Mouse (Mus musculus) CH12.LX (cell line): ENCODE measurements at regions not wholly inside any gene's neighbourhood (a gene's known extent, or its start where the extent isn't known, plus 50 kb on each side); places are given as distances from the start of the nearest gene placed in this dataset.

Source experiments
- DNase-seq: peaks from one replicate; pipeline ENCODE4 v3.0.0-alpha.2; 2013; ENCODE audit errors: extremely low read depth
- H3K27ac ChIP-seq: 2 replicates; pipeline ENCODE4 v1.5.1; 2012; ENCODE audit warnings: low read depth, mild to moderate bottlenecking, control low read depth, moderate library complexity; ENCODE audit not compliant: insufficient read depth
- H3K27me3 ChIP-seq: replicated peaks from 2 replicates; pipeline ENCODE3; 2012; ENCODE audit warnings: inconsistent platforms
- H3K36me3 ChIP-seq, 2 experiments: replicated peaks in 1 of 2; 2 replicates each; pipeline versions ENCODE3 to v1.6.1; 2012; ENCODE audit warnings: inconsistent platforms in 1 of 2, low read length in 1 of 2, mild to moderate bottlenecking in 1 of 2, mixed read lengths in 1 of 2, moderate library complexity in 1 of 2; ENCODE audit not compliant: control insufficient read depth in 1 of 2, insufficient read depth in 1 of 2
- H3K4me1 ChIP-seq, 2 experiments: 2 replicates each; pipeline ENCODE4 v1.6.1; 2012; ENCODE audit warnings: inconsistent platforms in 1 of 2, moderate library complexity in 1 of 2; ENCODE audit not compliant: insufficient read depth in 2 of 2, control insufficient read depth in 1 of 2
- H3K4me2 ChIP-seq: 2 replicates; pipeline ENCODE4 v1.6.1; 2012; ENCODE audit warnings: low read depth, mild to moderate bottlenecking, control low read depth; ENCODE audit not compliant: poor library complexity, insufficient read depth, severe bottlenecking
- H3K4me3 ChIP-seq, 3 experiments: fragments of 150-350 bp in 1 of 3; sonication (generic) in 1 of 3; replicated peaks in 1 of 3; 2 replicates each; pipeline versions ENCODE3 to v1.5.1; 2011 to 2012; ENCODE audit warnings: low read depth in 2 of 3, low read length in 2 of 3, mild to moderate bottlenecking in 2 of 3, moderate library complexity in 2 of 3, control low read depth in 1 of 3, improper control_type of control experiment in 1 of 3, inconsistent platforms in 1 of 3, mixed read lengths in 1 of 3; ENCODE audit not compliant: poor library complexity in 1 of 3
- H3K79me2 ChIP-seq: replicated peaks from 2 replicates; pipeline ENCODE4 v1.6.1; 2012; ENCODE audit warnings: mild to moderate bottlenecking, moderate library complexity; ENCODE audit not compliant: control insufficient read depth, poor library complexity, insufficient read depth, severe bottlenecking; ENCODE audit errors: extremely low read depth
- H3K9ac ChIP-seq: 2 replicates; pipeline ENCODE4 v1.6.1; 2012; ENCODE audit warnings: low read depth, mild to moderate bottlenecking, control low read depth, moderate library complexity; ENCODE audit not compliant: insufficient read depth
- H3K9me3 ChIP-seq: replicated peaks from 2 replicates; pipeline ENCODE3; 2012; ENCODE audit warnings: low read length, inconsistent platforms, mixed read lengths
- BHLHE40 ChIP-seq: IDR thresholded peaks from 2 replicates; pipeline ENCODE4 v1.6.1; 2011; ENCODE audit warnings: mild to moderate bottlenecking, low read depth, low read length, improper control_type of control experiment
- E2F4 ChIP-seq: IDR thresholded peaks from 2 replicates; pipeline ENCODE4 v1.6.1; 2011; ENCODE audit warnings: low read depth, low read length, improper control_type of control experiment; ENCODE audit not compliant: insufficient replicate concordance
- ELF1 ChIP-seq: IDR thresholded peaks from 2 replicates; pipeline ENCODE4 v1.6.1; 2014; ENCODE audit warnings: low read depth, mild to moderate bottlenecking, inconsistent platforms, low read length, improper control_type of control experiment
- EP300 ChIP-seq: IDR thresholded peaks from 2 replicates; pipeline ENCODE4 v1.6.1; 2011; ENCODE audit warnings: low read length, improper control_type of control experiment
- JUN ChIP-seq: IDR thresholded peaks from 2 replicates; pipeline ENCODE4 v1.6.1; 2011; ENCODE audit warnings: low read depth, mild to moderate bottlenecking, low read length, improper control_type of control experiment, moderate library complexity; ENCODE audit not compliant: insufficient read depth
- MAFK ChIP-seq: IDR thresholded peaks from 2 replicates; pipeline ENCODE4 v1.6.1; 2011; ENCODE audit warnings: low read length, improper control_type of control experiment; ENCODE audit not compliant: insufficient replicate concordance
- MEF2A ChIP-seq: IDR thresholded peaks from 2 replicates; pipeline ENCODE4 v1.6.1; 2014; ENCODE audit warnings: low read depth, mild to moderate bottlenecking, inconsistent platforms, low read length, improper control_type of control experiment, borderline replicate concordance
- MXI1 ChIP-seq: IDR thresholded peaks from 2 replicates; pipeline ENCODE4 v1.6.1; 2011; ENCODE audit warnings: mild to moderate bottlenecking, low read depth, low read length, improper control_type of control experiment
- NELFE ChIP-seq: IDR thresholded peaks from 2 replicates; pipeline ENCODE4 v1.6.1; 2011; ENCODE audit warnings: low read depth, low read length, improper control_type of control experiment
- PAX5 ChIP-seq: IDR thresholded peaks from 2 replicates; pipeline ENCODE4 v1.6.1; 2012; ENCODE audit warnings: low read length, inconsistent platforms, mixed read lengths
- POLR2AphosphoS2 ChIP-seq: IDR thresholded peaks from 2 replicates; pipeline ENCODE4 v1.6.1; 2011; ENCODE audit warnings: low read depth, low read length, improper control_type of control experiment
- RAD21 ChIP-seq: IDR thresholded peaks from 2 replicates; pipeline ENCODE4 v1.6.1; 2011; ENCODE audit warnings: low read depth, mild to moderate bottlenecking, low read length, improper control_type of control experiment, moderate library complexity
- RCOR1 ChIP-seq: conservative IDR thresholded peaks from 2 replicates; pipeline ENCODE4 v1.6.1; 2012; ENCODE audit warnings: low read depth, mild to moderate bottlenecking, inconsistent platforms, low read length, improper control_type of control experiment
- SIN3A ChIP-seq: IDR thresholded peaks from 2 replicates; pipeline ENCODE4 v1.6.1; 2012; ENCODE audit warnings: low read length, improper control_type of control experiment, inconsistent platforms
- UBTF ChIP-seq: IDR thresholded peaks from 2 replicates; pipeline ENCODE4 v1.6.1; 2012; ENCODE audit warnings: low read depth, mild to moderate bottlenecking, inconsistent platforms, low read length, improper control_type of control experiment, moderate library complexity
- USF1 ChIP-seq: IDR thresholded peaks from 2 replicates; pipeline ENCODE4 v1.6.1; 2014; ENCODE audit warnings: low read depth, mild to moderate bottlenecking, inconsistent platforms, low read length, improper control_type of control experiment
- ZC3H11A ChIP-seq: IDR thresholded peaks from 2 replicates; pipeline ENCODE4 v1.6.1; 2012; ENCODE audit warnings: low read depth, mild to moderate bottlenecking, inconsistent platforms, low read length, improper control_type of control experiment
- ZKSCAN1 ChIP-seq: IDR thresholded peaks from 2 replicates; pipeline ENCODE4 v1.6.1; 2012; ENCODE audit warnings: low read depth, inconsistent platforms, low read length, improper control_type of control experiment, borderline replicate concordance
- ZMIZ1 ChIP-seq: IDR thresholded peaks from 2 replicates; pipeline ENCODE4 v1.6.1; 2012; ENCODE audit warnings: low read depth, mild to moderate bottlenecking, inconsistent platforms, low read length, improper control_type of control experiment
- ZNF384 ChIP-seq: IDR thresholded peaks from 2 replicates; pipeline ENCODE4 v1.6.1; 2012; ENCODE audit warnings: low read depth, low read length, improper control_type of control experiment, inconsistent platforms
- dilution Hi-C: fragments of 300-500 bp; cut with MboI; formaldehyde crosslinking; loops from 2 replicates; pipeline ENCODE4 v1.14.3; 2020; ENCODE audit warnings: low sequenced_read_pairs; ENCODE audit not compliant: extremely low pct_unique_long_range_greater_than_20kb, extremely low pct_ligation_motif_present
- in situ Hi-C: fragments of 300-500 bp; cut with MboI; formaldehyde crosslinking; loops from 3 replicates; pipeline ENCODE4 v1.14.3; 2019; ENCODE audit warnings: low sequenced_read_pairs, low pct_ligation_motif_present, low pct_unique_long_range_greater_than_20kb, mixed read lengths

DNA sequence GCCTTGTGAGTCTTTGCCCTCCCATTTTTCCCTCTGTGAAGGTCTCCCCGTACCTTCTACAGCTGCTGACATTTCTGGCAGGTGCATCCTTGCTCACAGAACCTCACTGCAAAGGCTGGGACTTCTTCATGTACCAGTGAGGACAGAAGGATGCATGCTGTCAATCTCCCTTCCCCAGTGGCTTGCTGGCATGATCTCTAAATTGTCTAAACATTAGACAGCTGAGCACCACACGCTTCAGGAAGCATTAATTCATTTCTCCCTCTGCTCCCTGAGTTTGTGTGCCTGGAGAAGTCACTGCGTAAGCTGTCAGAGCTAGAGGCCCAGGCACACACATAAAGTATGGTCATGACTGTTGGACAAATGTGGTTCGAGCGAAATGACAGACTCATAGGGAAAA, 69.1 kb upstream of the Fat4 start:
- in situ Hi-C loops, result no loop called here
- H3K27me3 ChIP-seq, result no peaks in the 10 kb centered on the region
- no peak overlapping the region for H3K9ac ChIP-seq
- no peak overlapping the region for H3K27ac ChIP-seq
- dilution Hi-C loops, result no loop called here
- no peaks in the 10 kb centered on the region for H3K79me2 ChIP-seq
- DNase-seq, result no peak
- no peak overlapping the region for H3K4me3 ChIP-seq
- H3K4me1 ChIP-seq, result peaks cover 5 to 11% of the 10 kb centered on the region in 2 experiments; a peak in 2 of 4 replicates
- no peaks in the 10 kb centered on the region for H3K9me3 ChIP-seq
- H3K36me3 ChIP-seq, result no peaks in the 10 kb centered on the region
- TF ChIP-seq E2F4 (no peak), PAX5 (no peak), ZNF384 (no peak), ZC3H11A (no peak), JUN (no peak), RCOR1 (no peak), ZMIZ1 (no peak), ZKSCAN1 (no peak), SIN3A (no peak), UBTF (no peak), POLR2AphosphoS2 (no peak), NELFE (no peak), MAFK (no peak), MXI1 (no peak), BHLHE40 (no peak)
- H3K4me2 ChIP-seq, result no peak overlapping the region

DNA sequence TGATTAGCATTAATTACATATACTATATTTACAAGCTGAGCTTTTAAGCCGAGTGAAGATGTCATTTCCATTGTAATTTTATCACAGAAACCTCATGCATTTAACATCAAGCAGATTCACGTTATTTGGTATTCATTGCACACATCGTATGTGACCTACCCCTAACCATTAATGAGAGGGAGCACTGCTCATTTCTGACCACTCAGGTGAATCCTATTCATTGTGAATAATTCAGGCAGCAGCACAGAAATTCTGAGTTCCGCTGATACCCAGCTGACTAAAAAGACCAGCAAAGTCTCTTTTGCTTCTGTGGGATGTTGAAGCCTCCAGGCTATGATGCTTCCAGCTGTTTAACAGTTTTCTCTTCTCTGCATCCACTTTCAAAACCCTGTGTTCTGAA, 74.3 kb upstream of the Fat4 start:
- no peaks in the 10 kb centered on the region for H3K79me2 ChIP-seq
- no peak for DNase-seq
- no peaks in the 10 kb centered on the region for H3K9me3 ChIP-seq
- H3K27me3 ChIP-seq, result no peaks in the 10 kb centered on the region
- H3K9ac ChIP-seq, result no peak overlapping the region
- dilution Hi-C loops (no loop called here), in situ Hi-C loops (no loop called here)
- no peak overlapping the region for H3K4me2 ChIP-seq
- TF ChIP-seq MEF2A (no peak), RAD21 (no peak), NELFE (no peak), MXI1 (no peak), ELF1 (no peak), USF1 (no peak), SIN3A (no peak), EP300 (no peak), POLR2AphosphoS2 (no peak)
- H3K4me1 ChIP-seq, result no peaks in the 10 kb centered on the region
- no peaks in the 10 kb centered on the region for H3K36me3 ChIP-seq
- H3K4me3 ChIP-seq, result no peak overlapping the region
- no peak overlapping the region for H3K27ac ChIP-seq
